Mouse (Mus musculus) stomach, embryonic 15.5 days (tissue): Measurements from ENCODE around the gene Dcaf11. TPM values are rescaled to one million over a fixed set of nuclear protein-coding genes. Genes with fewer than 3 reads are reported as not detected.

ENCODE experiments used
- ATAC-seq: fragments of 200-750 bp; cut with Nextera tagmentation; 2 replicates; pipeline ENCODE4 v1.8.0; 2017; ENCODE audit warnings: low read depth, moderate number of reproducible peaks, moderate TSS enrichment; ENCODE audit not compliant: insufficient read depth, low FRiP score
- H3K27ac ChIP-seq: fragments of 300-500 bp; sonication (generic); 2 replicates; pipeline ENCODE4 v1.5.1; 2015; ENCODE audit warnings: mild to moderate bottlenecking, inconsistent platforms
- H3K27me3 ChIP-seq: fragments of 300-500 bp; sonication (generic); replicated peaks from 2 replicates; pipeline ENCODE4 v1.6.1; 2015; ENCODE audit warnings: inconsistent platforms
- H3K36me3 ChIP-seq: fragments of 300-500 bp; sonication (generic); 2 replicates; pipeline ENCODE4 v1.6.1; 2015; ENCODE audit warnings: inconsistent platforms
- H3K4me1 ChIP-seq: fragments of 300-500 bp; sonication (generic); 2 replicates; pipeline ENCODE4 v1.6.1; 2015; ENCODE audit warnings: inconsistent platforms
- H3K4me2 ChIP-seq: fragments of 300-500 bp; sonication (generic); 2 replicates; pipeline ENCODE4 v1.6.1; 2015; ENCODE audit warnings: mild to moderate bottlenecking, inconsistent platforms
- H3K4me3 ChIP-seq: fragments of 300-500 bp; sonication (generic); replicated peaks from 2 replicates; pipeline ENCODE4 v1.5.1; 2015; ENCODE audit warnings: inconsistent platforms
- H3K9ac ChIP-seq: fragments of 300-500 bp; sonication (generic); 2 replicates; pipeline ENCODE4 v1.6.1; 2015; ENCODE audit warnings: inconsistent platforms
- H3K9me3 ChIP-seq: fragments of 300-500 bp; sonication (generic); 2 replicates; pipeline ENCODE4 v1.6.1; 2016; ENCODE audit warnings: inconsistent platforms
- WGBS: fragments of 180-500 bp; shearing (Covaris S2); methylation state at CpG from one replicate; pipeline ENCODE4 v1.1.7; 2015; 5-methylcytosine and 5-hydroxymethylcytosine counted together
- polyA plus RNA-seq: library from polyadenylated mRNA; unstranded; fragments of >200 nt; fragmentation: Nextera tagmentation; extraction: Ambion mirVana; gene quantifications from 2 replicates; pipeline ENCODE4 v1.2.1, GENCODE M21; 2015

The Dcaf11 gene
- polyA plus RNA-seq, 1 experiment from 2014 or later, result 63.6 TPM

- WGBS, result under 1% methylated on average over 31 of the region's 32 CpGs
- Histone ChIP-seq H3K4me3 (peak within 1 kb of the TSS; percentile 87), H3K27ac (peak within 1 kb of the TSS; percentile 89), H3K36me3 (peaks cover 13% of the 10 kb centered on the region; the same call in 1 of the 2 replicates), H3K27me3 (no peaks in the 10 kb centered on the region), H3K9me3 (no peaks in the 10 kb centered on the region), H3K4me1 (peaks cover 14% of the 10 kb centered on the region), H3K4me2 (peak within 1 kb of the TSS; percentile 76), H3K9ac (peak within 1 kb of the TSS; percentile 92)
- peak; percentile 87 for ATAC-seq
These were observed 18.3 kb downstream of the Dcaf11 start, which contains the start of gene Psme1 for GRCm38 (mm10) chr14:55577871-55578667. Gene Psme1, plus strand, starts transcription at chr14:55578123.

- H3K4me2 ChIP-seq, result peak overlapping the region; percentile 76
- WGBS, result 26% methylated on average over 6 of the region's 6 CpGs
- H3K4me3 ChIP-seq, result peak overlapping the region; percentile 87
- ATAC-seq, result peak; percentile 29; the same call in 1 of the 2 replicates
- peak overlapping the region; percentile 89 for H3K27ac ChIP-seq
- H3K9me3 ChIP-seq, result no peaks in the 10 kb centered on the region
- H3K36me3 ChIP-seq, result peaks cover 13% of the 10 kb centered on the region; the same call in 1 of the 2 replicates
- peaks cover 14% of the 10 kb centered on the region for H3K4me1 ChIP-seq
- peak overlapping the region; percentile 92 for H3K9ac ChIP-seq
- no peaks in the 10 kb centered on the region for H3K27me3 ChIP-seq
These were observed 19.0 kb downstream of the Dcaf11 start for GRCm38 (mm10) chr14:55578668-55579269.

DNA sequence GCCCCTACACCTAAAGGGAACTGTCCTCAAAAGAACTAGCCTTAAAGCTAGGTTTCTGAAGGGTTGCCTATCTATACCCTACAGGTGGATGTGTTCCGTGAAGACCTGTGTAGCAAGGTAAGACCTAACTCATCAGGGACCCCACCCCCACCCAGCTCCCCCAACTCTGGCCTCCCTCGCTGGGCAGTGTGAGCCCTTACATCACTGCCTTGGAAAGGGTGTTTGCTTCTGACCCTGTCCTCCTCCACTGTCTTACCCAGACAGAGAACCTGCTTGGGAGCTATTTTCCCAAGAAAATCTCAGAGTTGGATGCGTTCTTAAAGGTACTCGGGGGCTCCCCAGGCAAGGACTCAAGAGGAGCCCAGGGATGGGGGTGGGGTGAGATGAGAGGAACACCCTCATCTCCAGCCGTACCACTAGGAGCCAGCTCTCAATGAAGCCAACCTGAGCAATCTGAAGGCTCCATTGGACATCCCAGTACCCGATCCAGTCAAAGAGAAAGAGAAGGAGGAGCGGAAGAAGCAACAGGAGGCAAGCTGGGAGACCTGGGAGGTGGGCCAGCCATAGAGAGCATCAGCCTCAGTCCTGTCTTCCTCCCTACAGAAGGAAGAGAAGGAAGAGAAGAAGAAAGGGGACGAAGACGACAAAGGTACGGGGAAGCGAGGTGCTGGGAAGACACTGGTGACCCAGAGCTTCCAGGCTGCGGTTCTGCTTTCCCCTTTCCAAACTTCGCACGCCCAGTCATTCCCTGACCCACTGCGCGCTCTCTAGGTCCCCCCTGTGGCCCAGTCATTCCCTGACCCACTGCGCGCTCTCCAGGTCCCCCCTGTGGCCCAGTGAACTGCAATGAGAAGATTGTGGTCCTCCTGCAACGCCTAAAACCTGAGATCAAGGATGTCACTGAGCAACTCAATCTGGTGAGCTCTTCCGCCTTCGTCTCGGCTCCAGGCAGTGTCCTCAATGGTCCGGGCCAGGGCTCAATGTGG, 20.0 kb downstream of the Dcaf11 start:
- no peak for ATAC-seq
- 89% methylated on average over 23 of the region's 23 CpGs for WGBS
- H3K9me3 ChIP-seq, result no peaks in the 10 kb centered on the region
- H3K9ac ChIP-seq, result no peak overlapping the region
- no peak overlapping the region for H3K27ac ChIP-seq
- peaks cover 13% of the 10 kb centered on the region; the same call in 1 of the 2 replicates for H3K36me3 ChIP-seq
- no peak overlapping the region for H3K4me2 ChIP-seq
- H3K4me3 ChIP-seq, result no peak overlapping the region
- H3K27me3 ChIP-seq, result no peaks in the 10 kb centered on the region
- H3K4me1 ChIP-seq, result peaks cover 17% of the 10 kb centered on the region

- WGBS, result 95% methylated on average over 16 of the region's 16 CpGs
- no peaks in the 10 kb centered on the region for H3K9me3 ChIP-seq
- no peaks in the 10 kb centered on the region for H3K27me3 ChIP-seq
- H3K4me3 ChIP-seq, result no peak overlapping the region
- H3K4me1 ChIP-seq, result peaks cover 23% of the 10 kb centered on the region
- H3K27ac ChIP-seq, result no peak overlapping the region
- peaks cover 13% of the 10 kb centered on the region; the same call in 1 of the 2 replicates for H3K36me3 ChIP-seq
- ATAC-seq, result no peak
- no peak overlapping the region for H3K9ac ChIP-seq
- H3K4me2 ChIP-seq, result no peak overlapping the region
These were observed 20.9 kb downstream of the Dcaf11 start for GRCm38 (mm10) chr14:55580731-55581130.

DNA sequence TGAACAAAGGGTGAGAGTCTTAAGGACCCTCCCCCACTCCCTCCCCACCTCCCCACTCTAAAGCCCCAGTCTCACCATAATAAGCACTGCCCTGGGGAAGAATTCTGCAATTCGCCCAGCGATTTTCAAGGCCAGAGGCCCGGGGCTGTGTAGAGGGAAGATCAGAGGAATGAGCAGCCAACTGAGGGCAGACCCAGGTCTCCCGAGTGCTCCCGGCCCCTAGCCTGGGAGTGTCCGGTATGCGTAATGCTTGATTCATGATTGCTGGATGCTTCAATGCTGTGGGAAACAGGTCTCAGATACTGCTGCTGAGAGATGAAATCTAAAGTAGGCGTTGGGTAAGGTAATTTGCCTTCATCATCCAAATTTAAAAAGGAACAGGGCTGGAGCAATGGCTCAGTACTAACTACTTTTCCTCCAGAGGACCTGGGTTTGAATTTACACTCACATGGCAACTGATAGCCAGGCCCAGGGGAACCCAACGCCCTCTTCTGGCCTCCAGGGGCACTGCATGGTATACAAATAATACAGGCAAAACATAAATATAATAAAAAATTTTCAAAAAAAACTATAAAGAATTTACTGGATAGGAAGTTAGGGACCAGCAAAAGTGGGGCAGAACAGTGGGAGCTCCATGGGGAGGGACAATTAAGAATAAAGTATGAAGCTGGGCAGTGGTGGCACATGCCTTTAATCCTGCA, 22.3 kb downstream of the Dcaf11 start:
- H3K4me1 ChIP-seq, result peaks cover 23% of the 10 kb centered on the region
- no peak overlapping the region for H3K4me3 ChIP-seq
- no peak overlapping the region for H3K9ac ChIP-seq
- no peaks in the 10 kb centered on the region for H3K27me3 ChIP-seq
- H3K36me3 ChIP-seq, result peaks cover 13% of the 10 kb centered on the region; the same call in 1 of the 2 replicates
- no peak overlapping the region for H3K27ac ChIP-seq
- no peaks in the 10 kb centered on the region for H3K9me3 ChIP-seq
- H3K4me2 ChIP-seq, result no peak overlapping the region
- 76% methylated on average over 9 of the region's 9 CpGs for WGBS
- no peak for ATAC-seq

DNA sequence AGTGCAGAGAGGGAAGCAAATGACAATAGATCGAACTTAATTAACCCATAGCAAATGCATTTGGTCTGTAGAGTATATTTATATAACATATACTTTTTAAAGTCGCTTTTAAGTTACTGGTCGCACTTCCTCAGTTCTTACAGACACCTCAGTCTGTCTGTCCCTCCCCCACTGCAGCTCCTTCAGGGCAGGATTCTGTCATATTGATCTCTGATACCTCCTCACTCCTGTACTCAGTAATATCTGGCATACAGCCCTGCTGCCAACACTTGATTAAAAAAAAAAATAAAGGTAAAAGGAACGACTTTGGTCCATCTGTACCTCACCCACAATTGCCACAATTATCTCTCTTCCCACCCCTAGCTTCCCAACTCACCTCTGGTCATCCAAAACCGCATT, 24.5 kb downstream of the Dcaf11 start:
- Histone ChIP-seq H3K27me3 (no peaks in the 10 kb centered on the region), H3K27ac (no peak overlapping the region), H3K9me3 (no peaks in the 10 kb centered on the region), H3K4me3 (peak overlapping the region; percentile 57), H3K4me1 (peaks cover 12% of the 10 kb centered on the region), H3K9ac (no peak overlapping the region), H3K36me3 (peaks cover 13% of the 10 kb centered on the region; the same call in 1 of the 2 replicates), H3K4me2 (peak overlapping the region; percentile 87)
- WGBS, result 32% methylated on average over 5 of the region's 5 CpGs
- ATAC-seq, result no peak

GRCm38 (mm10) chr14:55584702-55585565, 25.1 kb downstream of the Dcaf11 start, which contains the start of gene Emc9:
Gene Emc9, minus strand, starts transcription at chr14:55585302.
- peak within 1 kb of the TSS; percentile 87 for H3K4me2 ChIP-seq
- peak within 1 kb of the TSS; percentile 57 for H3K4me3 ChIP-seq
- 4% methylated on average over 43 of the region's 43 CpGs for WGBS
- H3K9me3 ChIP-seq, result no peaks in the 10 kb centered on the region
- H3K27me3 ChIP-seq, result no peaks in the 10 kb centered on the region
- ATAC-seq, result peak; percentile 91
- peak within 1 kb of the TSS; percentile 54 for H3K27ac ChIP-seq
- H3K36me3 ChIP-seq, result peaks cover 13% of the 10 kb centered on the region; the same call in 1 of the 2 replicates
- peak within 1 kb of the TSS; percentile 19; the same call in 1 of the 2 replicates for H3K9ac ChIP-seq
- H3K4me1 ChIP-seq, result peaks cover 12% of the 10 kb centered on the region

DNA sequence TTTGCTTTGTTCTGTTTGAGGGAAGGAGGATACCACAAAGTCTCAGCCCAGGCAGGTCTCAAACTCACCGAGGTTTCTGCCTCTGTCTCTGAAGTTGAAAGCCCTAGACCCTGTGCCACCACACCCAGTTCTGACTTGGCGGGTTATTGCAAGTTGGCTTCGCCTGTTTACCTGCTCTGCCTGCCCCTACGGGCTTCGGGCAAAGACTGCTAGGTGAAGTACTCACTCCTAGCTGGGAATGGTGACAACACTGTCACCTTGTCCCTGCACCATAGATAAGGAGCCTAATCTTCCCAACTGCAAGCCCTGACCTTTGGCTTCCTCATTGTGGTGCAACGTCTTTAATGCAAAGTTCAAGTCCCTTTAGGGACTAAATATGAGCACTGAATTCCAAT, 25.8 kb downstream of the Dcaf11 start:
- Histone ChIP-seq H3K4me1 (peaks cover 18% of the 10 kb centered on the region), H3K4me2 (peak overlapping the region; percentile 87), H3K9me3 (no peaks in the 10 kb centered on the region), H3K27me3 (no peaks in the 10 kb centered on the region), H3K36me3 (peaks cover 10% of the 10 kb centered on the region; the same call in 1 of the 2 replicates), H3K4me3 (peak overlapping the region; percentile 57), H3K9ac (peak overlapping the region; percentile 19; the same call in 1 of the 2 replicates), H3K27ac (peak overlapping the region; percentile 54)
- peak; percentile 51; the same call in 1 of the 2 replicates for ATAC-seq
- 39% methylated on average over 6 of the region's 6 CpGs for WGBS

- peaks cover 5% of the 10 kb centered on the region; the same call in 1 of the 2 replicates for H3K36me3 ChIP-seq
- WGBS, result 80% methylated on average over 2 of the region's 2 CpGs
These were observed 26.3 kb downstream of the Dcaf11 start for GRCm38 (mm10) chr14:55586149-55586548.

GRCm38 (mm10) chr14:55589271-55589670, 29.5 kb downstream of the Dcaf11 start:
- H3K27ac ChIP-seq, result no peak overlapping the region
- H3K4me2 ChIP-seq, result no peak overlapping the region
- ATAC-seq, result no peak
- H3K4me1 ChIP-seq, result peaks cover 27% of the 10 kb centered on the region
- 91% methylated on average over 5 of the region's 5 CpGs for WGBS
- no peaks in the 10 kb centered on the region; the same call in 1 of the 2 replicates for H3K36me3 ChIP-seq
- no peak overlapping the region for H3K4me3 ChIP-seq
- no peaks in the 10 kb centered on the region for H3K9me3 ChIP-seq
- no peaks in the 10 kb centered on the region for H3K27me3 ChIP-seq
- no peak overlapping the region for H3K9ac ChIP-seq

More at GRCm38 (mm10) chr14:55586149-55586548, 26.3 kb downstream of the Dcaf11 start:
- Histone ChIP-seq H3K9ac (no peak overlapping the region), H3K27ac (0 out of 2 replicates have a peak overlapping the region, but pooled peaks have one; percentile 54), H3K4me3 (no peak overlapping the region), H3K4me1 (peaks cover 18% of the 10 kb centered on the region), H3K4me2 (no peak overlapping the region), H3K27me3 (no peaks in the 10 kb centered on the region), H3K9me3 (no peaks in the 10 kb centered on the region)
- no peak for ATAC-seq
